Mouse (Mus musculus) neural tube, embryonic 14.5 days (tissue): ENCODE measurements around the gene Eif4a1. TPM values are rescaled to one million over a fixed set of nuclear protein-coding genes. Genes with fewer than 3 reads are reported as not detected.
A peak's percentile ranks its signal among the peaks of the same experiment; 100 is the strongest.

Source experiments
- ATAC-seq: fragments of 200-750 bp; cut with Nextera tagmentation; 2 replicates; pipeline ENCODE4 v1.8.0; 2017; ENCODE audit warnings: low read depth, mild to moderate bottlenecking, moderate TSS enrichment, moderate library complexity
- H3K27ac ChIP-seq: fragments of 300-500 bp; sonication (generic); 2 replicates; pipeline ENCODE4 v1.5.1; 2014; ENCODE audit warnings: low read depth, mild to moderate bottlenecking, control low read depth, low read length, moderate library complexity, mixed read lengths
- H3K27me3 ChIP-seq: fragments of 300-500 bp; sonication (generic); 2 replicates; pipeline ENCODE4 v1.6.1; 2014; ENCODE audit warnings: low read length; ENCODE audit not compliant: control insufficient read depth, insufficient read depth
- H3K36me3 ChIP-seq: fragments of 300-500 bp; sonication (generic); 2 replicates; pipeline ENCODE4 v1.6.1; 2014; ENCODE audit warnings: low read length, mixed read lengths; ENCODE audit not compliant: control insufficient read depth, insufficient read depth
- H3K4me1 ChIP-seq: fragments of 300-500 bp; sonication (generic); 2 replicates; pipeline ENCODE4 v1.6.1; 2014; ENCODE audit warnings: low read length; ENCODE audit not compliant: control insufficient read depth, insufficient read depth
- H3K4me2 ChIP-seq: fragments of 300-500 bp; sonication (generic); 2 replicates; pipeline ENCODE4 v1.6.1; 2014; ENCODE audit warnings: mild to moderate bottlenecking, low read depth, low read length, control low read depth
- H3K4me3 ChIP-seq: fragments of 300-500 bp; sonication (generic); 2 replicates; pipeline ENCODE4 v1.5.1; 2014; ENCODE audit warnings: low read depth, low read length, control low read depth, mixed read lengths
- H3K9ac ChIP-seq: fragments of 300-500 bp; sonication (generic); replicated peaks from 2 replicates; pipeline ENCODE4 v1.6.1; 2014; ENCODE audit warnings: low read depth, mild to moderate bottlenecking, control low read depth, low read length, mixed read lengths
- H3K9me3 ChIP-seq: fragments of 300-500 bp; sonication (generic); 2 replicates; pipeline ENCODE4 v1.6.1; 2016; ENCODE audit warnings: low read length; ENCODE audit not compliant: control insufficient read depth
- WGBS: fragments of 180-500 bp; shearing (Covaris S2); extraction: QIAGEN DNeasy Blood & Tissue Kit; methylation state at CpG from one replicate; pipeline ENCODE4 v1.1.7; 2014; 5-methylcytosine and 5-hydroxymethylcytosine counted together
- polyA plus RNA-seq: library from polyadenylated mRNA; unstranded; fragments of >200 nt; fragmentation: Nextera tagmentation; extraction: Ambion mirVana; gene quantifications from 2 replicates; pipeline ENCODE4 v1.2.1, GENCODE M21; 2014

Eif4a1 gene
- polyA plus RNA-seq: 503 and 643 TPM in 2 replicates

- peaks cover 63% of the 10 kb centered on the region for H3K36me3 ChIP-seq
- under 1% methylated on average over 36 of the region's 36 CpGs for WGBS
Observed at GRCm38 (mm10) chr11:69672211-69672706, at the start of gene Eif4a1. TSS of gene Eif4a1 (minus strand) at chr11:69672423.

GRCm38 (mm10) chr11:69720852-69721251, 48.6 kb upstream of the Eif4a1 start:
- no peaks in the 10 kb centered on the region for H3K27me3 ChIP-seq
- no peaks in the 10 kb centered on the region for H3K4me1 ChIP-seq
- no peak overlapping the region for H3K27ac ChIP-seq
- H3K9me3 ChIP-seq: no peaks in the 10 kb centered on the region
- no peak for ATAC-seq
- H3K4me2 ChIP-seq: no peak overlapping the region
- 87% methylated on average over 6 of the region's 6 CpGs for WGBS
- no peak overlapping the region for H3K4me3 ChIP-seq
- H3K36me3 ChIP-seq: no peaks in the 10 kb centered on the region
- H3K9ac ChIP-seq: no peak overlapping the region

More at GRCm38 (mm10) chr11:69672211-69672706, at the start of gene Eif4a1:
- H3K9ac ChIP-seq: peak within 1 kb of the TSS; percentile 79
- peak within 1 kb of the TSS; percentile 96 for H3K4me2 ChIP-seq
- ATAC-seq: peak; percentile 97
- peak within 1 kb of the TSS; percentile 93 for H3K27ac ChIP-seq
- peak within 1 kb of the TSS; percentile 88 for H3K4me3 ChIP-seq
- no peaks in the 10 kb centered on the region for H3K9me3 ChIP-seq
- H3K4me1 ChIP-seq: peaks cover 19% of the 10 kb centered on the region
- no peaks in the 10 kb centered on the region for H3K27me3 ChIP-seq

- H3K9me3 ChIP-seq: no peaks in the 10 kb centered on the region
- H3K4me3 ChIP-seq: no peak overlapping the region
- H3K4me1 ChIP-seq: no peaks in the 10 kb centered on the region
- H3K9ac ChIP-seq: no peak overlapping the region
- no peak overlapping the region for H3K27ac ChIP-seq
- 73% methylated on average over 6 of the region's 6 CpGs for WGBS
- no peak for ATAC-seq
- H3K4me2 ChIP-seq: no peak overlapping the region
- H3K27me3 ChIP-seq: no peaks in the 10 kb centered on the region
- no peaks in the 10 kb centered on the region for H3K36me3 ChIP-seq
Observed at GRCm38 (mm10) chr11:69719423-69719822, 47.2 kb upstream of the Eif4a1 start.

GRCm38 (mm10) chr11:69718661-69719060, 46.4 kb upstream of the Eif4a1 start:
- no peak for ATAC-seq
- H3K27me3 ChIP-seq: no peaks in the 10 kb centered on the region

GRCm38 (mm10) chr11:69716953-69717352, 44.7 kb upstream of the Eif4a1 start:
- Histone ChIP-seq H3K27ac (no peak overlapping the region), H3K36me3 (no peaks in the 10 kb centered on the region), H3K4me2 (no peak overlapping the region), H3K4me1 (no peaks in the 10 kb centered on the region), H3K9ac (no peak overlapping the region), H3K4me3 (no peak overlapping the region), H3K9me3 (no peaks in the 10 kb centered on the region), H3K27me3 (no peaks in the 10 kb centered on the region)
- ATAC-seq: no peak
- WGBS: 71% methylated on average over 4 of the region's 4 CpGs

More at GRCm38 (mm10) chr11:69718661-69719060, 46.4 kb upstream of the Eif4a1 start:
- Histone ChIP-seq H3K4me2 (no peak overlapping the region), H3K4me3 (no peak overlapping the region), H3K9me3 (no peaks in the 10 kb centered on the region), H3K9ac (no peak overlapping the region), H3K27ac (no peak overlapping the region), H3K4me1 (no peaks in the 10 kb centered on the region), H3K36me3 (no peaks in the 10 kb centered on the region)
- 33% methylated on average over 15 of the region's 15 CpGs for WGBS

GRCm38 (mm10) chr11:69715929-69716328, 43.7 kb upstream of the Eif4a1 start:
- Histone ChIP-seq H3K4me1 (no peaks in the 10 kb centered on the region), H3K27me3 (no peaks in the 10 kb centered on the region), H3K9me3 (no peaks in the 10 kb centered on the region), H3K9ac (no peak overlapping the region), H3K4me2 (no peak overlapping the region), H3K36me3 (no peaks in the 10 kb centered on the region), H3K4me3 (no peak overlapping the region), H3K27ac (no peak overlapping the region)
- 19% methylated on average over 5 of the region's 5 CpGs for WGBS
- no peak for ATAC-seq

GRCm38 (mm10) chr11:69715482-69715881, 43.3 kb upstream of the Eif4a1 start:
- Histone ChIP-seq H3K4me1 (no peaks in the 10 kb centered on the region), H3K4me2 (no peak overlapping the region), H3K9ac (no peak overlapping the region), H3K27me3 (no peaks in the 10 kb centered on the region), H3K27ac (no peak overlapping the region), H3K36me3 (no peaks in the 10 kb centered on the region), H3K9me3 (no peaks in the 10 kb centered on the region), H3K4me3 (no peak overlapping the region)
- 56% methylated on average over 9 of the region's 9 CpGs for WGBS
- no peak for ATAC-seq

GRCm38 (mm10) chr11:69714636-69715329, 42.6 kb upstream of the Eif4a1 start:
- no peak overlapping the region for H3K27ac ChIP-seq
- no peaks in the 10 kb centered on the region for H3K9me3 ChIP-seq
- no peaks in the 10 kb centered on the region for H3K4me1 ChIP-seq
- no peak overlapping the region for H3K4me3 ChIP-seq
- no peak for ATAC-seq
- no peak overlapping the region for H3K9ac ChIP-seq
- H3K27me3 ChIP-seq: no peaks in the 10 kb centered on the region
- H3K36me3 ChIP-seq: no peaks in the 10 kb centered on the region
- H3K4me2 ChIP-seq: no peak overlapping the region
- WGBS: 86% methylated on average over 18 of the region's 18 CpGs

GRCm38 (mm10) chr11:69712954-69713672, 40.9 kb upstream of the Eif4a1 start:
- Histone ChIP-seq H3K27me3 (no peaks in the 10 kb centered on the region), H3K4me3 (no peak overlapping the region), H3K4me1 (no peaks in the 10 kb centered on the region), H3K4me2 (no peak overlapping the region), H3K36me3 (no peaks in the 10 kb centered on the region), H3K9me3 (no peaks in the 10 kb centered on the region), H3K9ac (no peak overlapping the region), H3K27ac (no peak overlapping the region)
- ATAC-seq: no peak
- 78% methylated on average over 20 of the region's 20 CpGs for WGBS
